Mouse (Mus musculus) cerebral cortex, adult 2 months (tissue): ENCODE measurements around the gene Fv1.

Experiments used
- WGBS: fragments of 180-500 bp; shearing (Covaris S2); methylation state at CpG from one replicate; pipeline ENCODE4 v1.1.7; 2018; 5-methylcytosine and 5-hydroxymethylcytosine counted together

Gene Fv1

DNA sequence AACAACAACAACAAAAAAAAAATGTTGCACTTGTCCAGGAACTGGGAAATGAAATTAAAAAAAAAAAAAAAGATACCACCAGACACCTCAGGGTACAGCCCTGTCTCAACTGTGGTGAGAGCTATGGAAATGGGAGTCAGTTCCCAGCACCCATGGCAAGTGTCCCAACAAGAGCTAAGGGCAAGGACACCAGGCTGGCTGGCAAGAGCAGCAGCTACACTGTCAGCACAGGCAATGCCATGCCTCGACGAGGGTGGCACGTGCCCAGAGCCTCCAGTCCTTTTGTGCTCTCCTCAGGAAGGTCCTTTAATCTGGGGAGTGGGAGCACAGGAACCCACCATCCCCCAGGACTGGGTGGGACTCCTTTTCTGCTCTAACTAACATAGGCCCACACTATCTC lies 15.4 kb downstream of the Fv1 start:
- WGBS: 77% methylated on average over 3 of the region's 3 CpGs

DNA sequence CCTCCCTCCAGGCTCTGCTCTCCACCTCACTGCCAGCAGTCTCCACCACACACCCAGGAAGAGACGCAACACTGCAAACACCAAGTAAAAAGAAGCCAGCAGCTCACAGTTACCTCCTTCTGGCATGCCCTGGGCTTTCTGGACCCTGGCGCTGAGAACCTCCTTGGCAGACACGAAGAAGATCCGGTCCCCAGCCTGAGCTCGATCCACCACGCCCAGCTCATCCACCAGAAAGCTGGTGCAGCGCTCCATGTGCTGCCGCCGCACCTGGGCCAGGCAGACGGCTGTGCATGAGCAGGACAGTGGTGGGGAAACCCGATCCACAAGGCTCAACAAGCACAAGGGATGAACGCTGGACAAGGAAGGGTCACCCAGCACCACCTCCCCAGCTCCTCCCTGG lies 17.4 kb downstream of the Fv1 start:
- WGBS: 94% methylated on average over 12 of the region's 12 CpGs

- 94% methylated on average over 7 of the region's 7 CpGs for WGBS
These were observed 18.5 kb downstream of the Fv1 start for GRCm38 (mm10) chr4:147887277-147887676.

DNA sequence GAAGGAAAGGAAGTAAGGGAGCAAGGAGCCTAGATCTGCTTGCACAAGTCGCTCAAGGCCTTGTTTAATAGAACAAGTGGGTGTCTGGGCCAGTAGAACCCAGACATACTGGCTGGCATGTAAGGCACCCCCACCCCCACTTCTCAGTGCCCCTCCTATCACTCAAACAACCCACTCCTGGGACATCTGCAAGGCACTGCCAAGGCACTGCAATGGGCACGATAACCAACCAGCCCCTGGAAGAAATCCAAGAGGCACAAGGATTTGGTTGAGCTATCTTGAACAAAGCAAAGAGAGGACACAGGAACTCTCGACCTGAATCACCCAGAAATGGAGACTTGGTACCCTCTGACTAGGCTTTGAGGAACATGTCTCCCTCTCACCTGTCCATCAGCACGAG lies 19.5 kb downstream of the Fv1 start:
- WGBS: 71% methylated on average over 4 of the region's 4 CpGs

DNA sequence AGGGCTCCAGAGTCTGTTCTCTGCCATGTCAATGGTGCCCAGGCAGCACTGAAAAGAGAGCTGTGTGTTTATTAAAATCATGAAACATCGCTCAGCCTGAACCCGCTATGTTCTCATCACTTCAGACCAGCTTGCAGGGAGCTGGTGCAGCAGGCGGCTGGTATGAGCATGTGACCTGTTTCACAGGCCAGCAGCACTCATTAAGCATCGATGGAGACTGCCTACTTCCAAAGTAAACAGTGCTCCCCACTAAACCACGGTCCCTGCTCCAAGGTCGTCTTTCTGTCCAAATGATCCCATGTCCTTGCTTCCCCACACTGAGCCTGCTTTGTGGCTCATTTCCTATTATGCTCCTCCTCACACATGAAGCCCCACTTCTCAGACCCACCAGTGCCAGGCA lies 21.6 kb downstream of the Fv1 start:
- 64% methylated on average over 6 of the region's 6 CpGs for WGBS

GRCm38 (mm10) chr4:147895815-147896330 lies 27.1 kb downstream of the Fv1 start:
- 81% methylated on average over 4 of the region's 4 CpGs for WGBS

GRCm38 (mm10) chr4:147896411-147896810 lies 27.6 kb downstream of the Fv1 start:
- 44% methylated on average over 1 of the region's 1 CpGs for WGBS

DNA sequence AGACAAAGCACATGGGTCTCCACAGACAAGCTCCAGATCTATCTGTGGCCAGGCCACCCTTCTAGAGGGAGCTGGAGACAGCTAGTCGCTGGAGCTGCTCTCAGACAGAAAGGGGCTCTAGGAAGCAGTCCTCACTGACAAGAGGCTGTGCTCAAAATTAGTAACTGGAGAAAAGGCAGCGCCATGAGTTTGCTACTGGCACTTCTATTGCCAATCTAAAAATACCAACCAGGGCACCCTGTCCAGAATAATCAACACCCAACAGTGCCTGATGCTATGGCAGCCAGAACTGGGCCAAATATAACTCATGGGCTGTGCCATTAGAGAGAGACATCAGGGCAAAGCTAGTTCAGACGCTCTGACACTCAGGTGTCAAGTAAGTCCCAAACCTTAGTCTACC lies 28.6 kb downstream of the Fv1 start:
- 41% methylated on average over 3 of the region's 3 CpGs for whole genome bisulfite sequencing

- 86% methylated on average over 7 of the region's 7 CpGs for WGBS
These were observed 31.7 kb downstream of the Fv1 start for GRCm38 (mm10) chr4:147900452-147900851.

DNA sequence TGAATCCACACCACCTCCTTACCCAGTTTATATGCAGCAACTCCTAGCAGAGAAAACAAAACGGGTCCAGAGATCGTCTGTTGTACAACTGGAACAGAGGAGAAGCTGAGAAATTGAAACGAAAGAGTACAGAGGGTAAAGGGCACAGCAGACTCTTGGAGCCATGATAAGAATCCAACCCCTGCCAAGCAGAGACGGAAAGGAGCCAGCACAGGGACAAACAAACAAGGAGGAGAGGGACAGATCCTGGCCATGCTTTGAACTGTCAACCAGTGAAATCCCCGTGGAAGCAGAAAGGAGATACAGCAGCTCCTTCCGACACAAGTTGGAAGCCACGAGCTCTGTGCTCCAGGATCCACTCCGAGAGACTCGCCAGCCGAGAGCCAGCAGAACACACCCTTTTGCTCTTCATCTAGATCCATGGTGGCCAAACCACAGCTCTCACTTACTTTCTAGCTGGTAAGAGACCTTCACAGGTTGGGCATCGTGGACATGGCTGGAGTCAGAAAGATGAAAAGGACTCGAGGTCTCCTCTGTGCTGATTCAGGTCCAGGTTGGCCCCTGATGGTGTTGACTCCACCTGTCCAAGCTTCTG lies 34.2 kb downstream of the Fv1 start:
- 84% methylated on average over 12 of the region's 12 CpGs for whole genome bisulfite sequencing

GRCm38 (mm10) chr4:147903601-147904000 lies 34.8 kb downstream of the Fv1 start:
- WGBS: 58% methylated on average over 3 of the region's 3 CpGs

GRCm38 (mm10) chr4:147904313-147905089 lies 35.7 kb downstream of the Fv1 start, which contains the start of gene Mfn2:
Gene Mfn2, minus strand, starts transcription at chr4:147904704.
- WGBS: under 1% methylated on average over 59 of the region's 59 CpGs

- under 1% methylated on average over 8 of the region's 8 CpGs for WGBS
These were observed 36.4 kb downstream of the Fv1 start for GRCm38 (mm10) chr4:147905090-147905659.

GRCm38 (mm10) chr4:147906230-147906629 lies 37.5 kb downstream of the Fv1 start:
- WGBS: 81% methylated on average over 5 of the region's 5 CpGs

DNA sequence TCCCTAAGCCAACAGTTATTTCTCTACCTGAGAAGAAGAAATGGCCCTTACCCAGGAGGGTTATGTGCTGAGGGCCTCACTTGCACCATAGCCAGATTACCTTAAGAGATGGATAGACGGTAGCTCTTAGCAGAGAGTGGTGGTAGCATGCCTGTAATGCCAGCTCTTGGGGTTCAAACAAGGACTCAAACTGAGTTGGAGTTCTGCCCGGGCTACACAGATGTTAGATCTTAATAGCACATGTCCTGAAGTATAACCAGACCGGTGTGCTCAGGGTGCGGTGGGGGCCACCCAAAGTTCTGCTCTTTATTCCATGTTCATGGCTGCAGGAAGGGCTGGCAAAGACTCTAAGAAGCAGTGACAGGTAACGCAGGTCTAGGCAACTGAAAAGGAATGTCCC lies 40.7 kb downstream of the Fv1 start:
- WGBS: 67% methylated on average over 5 of the region's 5 CpGs

GRCm38 (mm10) chr4:147918459-147919121 lies 49.8 kb downstream of the Fv1 start:
- WGBS: 63% methylated on average over 7 of the region's 7 CpGs
